Mouse (Mus musculus): ENCODE measurements around the gene Sypl2.
A peak's percentile ranks its signal among the peaks of the same experiment; 100 is the strongest.

The Sypl2 gene

DNA sequence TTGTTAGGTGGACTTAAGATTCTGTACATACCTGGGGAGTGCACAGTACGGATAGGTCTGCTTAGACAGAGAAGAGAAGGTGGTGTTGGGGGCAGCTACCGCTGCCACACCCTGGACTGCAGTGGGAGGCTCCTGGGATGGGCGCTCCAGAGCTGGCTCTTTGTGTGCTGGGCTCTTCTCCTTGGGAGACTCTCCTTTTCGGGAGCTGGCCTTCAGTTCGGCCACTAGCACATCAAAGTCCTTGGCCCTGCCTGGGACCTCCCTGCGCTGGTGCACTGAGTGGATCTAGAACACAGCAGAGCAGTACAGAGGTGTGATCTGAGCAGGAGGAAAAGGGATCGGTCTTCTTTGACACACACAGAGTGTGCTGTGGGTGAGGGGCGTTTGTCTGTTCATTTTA, 20.8 kb downstream of the Sypl2 start:
- DNase-seq (ENCODE audit: low spot score), result no peak

- DNase-seq (ENCODE audit: low spot score), result no peak
These were observed 22.0 kb downstream of the Sypl2 start for GRCm38 (mm10) chr3:108204470-108204869.

- peak; percentile 80 for DNase-seq (ENCODE audit: low spot score)
These were observed 22.7 kb downstream of the Sypl2 start for GRCm38 (mm10) chr3:108203621-108204325.

- DNase-seq (ENCODE audit: low spot score), result no peak
These were observed 23.2 kb downstream of the Sypl2 start for GRCm38 (mm10) chr3:108203212-108203611.

DNA sequence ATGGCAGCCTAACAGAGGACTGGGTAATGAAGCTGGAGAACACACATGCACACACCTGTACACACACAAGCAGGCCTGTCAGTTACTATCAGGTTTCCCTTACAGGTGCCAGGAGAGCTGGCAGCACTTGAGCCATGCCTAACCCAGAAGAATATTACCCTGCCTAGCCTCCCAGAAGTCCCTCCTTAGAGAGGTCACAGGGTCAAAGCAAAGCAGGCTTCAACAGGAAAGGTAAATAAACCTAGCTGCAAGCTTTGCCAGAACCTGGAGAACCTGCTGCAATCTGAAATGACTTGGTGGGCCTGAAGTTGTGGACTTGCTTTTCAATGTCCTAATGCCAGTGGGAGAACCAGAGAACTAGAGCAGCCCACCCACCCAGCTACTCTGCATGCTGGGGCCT, 23.9 kb downstream of the Sypl2 start:
- peak; percentile 74 for DNase-seq (ENCODE audit: low spot score)

DNA sequence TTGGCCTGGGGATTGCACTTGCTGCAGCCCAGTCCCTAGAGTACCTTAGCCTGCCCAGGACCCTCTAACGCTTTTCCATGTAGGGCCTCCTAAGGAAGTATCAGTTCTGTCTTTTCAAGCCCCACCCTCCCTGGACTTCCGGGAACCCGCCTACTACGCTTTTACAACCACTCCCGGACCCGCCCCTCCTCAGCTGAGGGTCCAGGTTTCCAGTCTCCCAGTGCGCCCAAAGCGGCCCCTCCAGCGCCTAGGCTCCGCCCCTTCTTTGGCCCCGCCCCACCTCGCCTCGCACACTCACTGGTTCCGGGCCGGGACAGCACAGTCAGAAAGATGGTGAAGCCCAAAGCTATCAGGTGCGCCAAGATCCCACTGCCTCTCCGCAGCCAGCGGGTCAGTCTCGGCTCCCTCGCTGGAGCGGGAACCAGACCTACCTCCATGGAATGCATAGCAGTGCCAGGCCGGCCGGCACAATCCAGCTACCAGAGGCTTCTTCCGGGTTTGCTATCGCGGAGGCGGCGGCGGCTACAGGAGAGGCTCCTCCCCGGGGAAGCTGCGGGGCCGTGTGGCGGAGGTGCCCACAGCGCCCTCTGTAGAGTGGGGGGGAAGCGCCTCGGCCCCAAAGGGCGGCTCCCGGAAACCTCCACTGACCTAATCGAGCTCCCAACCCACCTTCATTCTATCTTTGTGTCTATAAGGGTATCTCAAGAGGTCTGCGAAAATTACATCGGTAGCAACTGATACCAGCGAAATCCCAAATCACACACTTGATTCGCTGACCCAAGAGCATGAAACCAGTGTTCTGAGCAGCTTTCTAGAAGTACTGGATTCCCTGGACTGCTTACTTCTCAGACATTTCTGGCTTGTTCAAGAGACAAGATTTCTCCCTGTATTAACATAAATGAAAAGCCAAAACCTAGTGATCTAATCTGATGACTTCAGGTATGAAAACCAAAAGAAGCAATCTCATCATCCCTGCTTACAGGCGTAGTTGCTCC, 25.8 kb downstream of the Sypl2 start, which contains the start of gene Cyb561d1:
Gene Cyb561d1 (minus strand): TSS at position 884 of the 995 bp plus-strand sequence.
- DNase-seq (ENCODE audit: low spot score), result peak; percentile 96

DNA sequence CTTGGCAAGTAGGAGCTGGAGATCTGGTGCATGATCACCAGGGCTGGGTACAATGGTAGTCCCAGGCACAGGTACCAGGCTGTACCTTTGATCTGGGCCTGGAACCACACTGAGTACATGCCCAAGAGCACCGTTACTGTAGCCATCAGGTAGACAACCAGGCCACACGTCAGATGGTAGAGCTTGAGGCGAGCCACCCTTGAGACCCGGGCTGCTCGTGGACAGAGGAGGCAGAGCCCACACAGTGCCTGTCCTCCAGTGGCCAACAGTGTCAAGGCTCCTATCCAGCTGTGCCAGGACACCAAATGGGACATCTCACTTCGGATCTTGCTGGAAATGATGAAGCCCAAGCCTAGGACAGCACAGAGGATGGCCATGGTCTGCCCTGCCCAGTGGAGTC, 27.2 kb downstream of the Sypl2 start:
- no peak for DNase-seq (ENCODE audit: low spot score)

GRCm38 (mm10) chr3:108197066-108197497, 29.4 kb downstream of the Sypl2 start:
- peak; percentile 34 for DNase-seq (ENCODE audit: low spot score)

GRCm38 (mm10) chr3:108195941-108196590, 30.4 kb downstream of the Sypl2 start:
- no peak for DNase-seq (ENCODE audit: low spot score)

DNA sequence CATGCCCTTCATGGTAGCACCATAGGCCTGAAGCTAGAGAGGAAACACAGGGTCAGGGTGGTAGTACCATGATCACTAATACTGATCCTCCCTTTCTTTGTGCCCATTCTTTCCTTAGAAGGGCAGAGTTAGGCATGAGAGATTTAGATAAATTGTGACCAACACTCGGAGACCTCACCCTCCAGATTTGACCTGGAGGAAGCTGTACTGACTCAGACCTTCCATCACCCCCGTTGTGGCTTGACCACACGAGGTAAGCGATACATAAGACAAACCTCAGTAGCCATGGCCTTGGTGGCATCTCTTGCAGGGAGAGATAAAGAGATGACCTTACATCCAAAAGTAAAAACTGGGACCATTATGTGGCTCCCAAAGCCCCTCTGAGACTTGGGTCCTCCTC, 31.2 kb downstream of the Sypl2 start:
- no peak for DNase-seq (ENCODE audit: low spot score)

DNA sequence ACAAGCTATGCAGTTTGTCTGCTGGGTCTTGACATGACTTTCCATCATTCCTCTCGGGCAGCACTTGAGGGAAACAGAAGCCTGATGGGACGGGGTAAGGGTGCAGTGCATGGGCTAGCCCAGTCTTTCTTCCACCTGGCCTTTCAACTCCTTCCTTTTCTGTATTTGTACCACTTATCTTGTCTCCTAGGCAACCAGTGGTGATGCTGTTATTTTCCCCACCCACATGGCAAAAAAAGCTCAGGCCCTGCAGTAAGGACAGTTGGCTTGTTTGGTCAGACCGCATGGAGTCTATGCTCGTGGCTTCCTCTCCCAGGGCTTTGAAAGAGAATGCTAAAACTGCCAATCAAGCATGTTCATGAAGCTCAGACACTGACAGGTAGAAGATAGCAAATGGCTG, 32.8 kb downstream of the Sypl2 start:
- no peak for DNase-seq (ENCODE audit: low spot score)

DNA sequence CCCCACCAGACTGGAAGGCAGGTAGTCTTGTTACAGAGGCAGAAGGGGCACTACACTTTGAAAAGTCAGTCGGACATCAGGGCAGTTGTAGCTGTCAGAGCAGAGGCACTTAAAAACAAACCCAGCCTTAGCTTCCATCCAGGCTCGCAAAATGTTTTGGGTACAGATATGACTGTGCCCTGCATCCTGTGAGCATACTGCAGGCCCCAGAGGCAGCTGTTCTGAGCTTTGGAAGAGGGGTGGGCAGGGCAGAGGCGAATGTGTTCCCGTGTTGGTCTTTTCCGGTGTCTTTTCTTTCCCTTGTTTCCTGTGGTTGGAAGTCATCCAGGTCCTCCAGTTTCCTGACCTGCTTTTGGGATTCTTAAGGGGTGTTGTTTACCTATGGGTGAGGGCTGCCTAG, 36.6 kb downstream of the Sypl2 start:
- DNase-seq (ENCODE audit: low spot score), result no peak

DNA sequence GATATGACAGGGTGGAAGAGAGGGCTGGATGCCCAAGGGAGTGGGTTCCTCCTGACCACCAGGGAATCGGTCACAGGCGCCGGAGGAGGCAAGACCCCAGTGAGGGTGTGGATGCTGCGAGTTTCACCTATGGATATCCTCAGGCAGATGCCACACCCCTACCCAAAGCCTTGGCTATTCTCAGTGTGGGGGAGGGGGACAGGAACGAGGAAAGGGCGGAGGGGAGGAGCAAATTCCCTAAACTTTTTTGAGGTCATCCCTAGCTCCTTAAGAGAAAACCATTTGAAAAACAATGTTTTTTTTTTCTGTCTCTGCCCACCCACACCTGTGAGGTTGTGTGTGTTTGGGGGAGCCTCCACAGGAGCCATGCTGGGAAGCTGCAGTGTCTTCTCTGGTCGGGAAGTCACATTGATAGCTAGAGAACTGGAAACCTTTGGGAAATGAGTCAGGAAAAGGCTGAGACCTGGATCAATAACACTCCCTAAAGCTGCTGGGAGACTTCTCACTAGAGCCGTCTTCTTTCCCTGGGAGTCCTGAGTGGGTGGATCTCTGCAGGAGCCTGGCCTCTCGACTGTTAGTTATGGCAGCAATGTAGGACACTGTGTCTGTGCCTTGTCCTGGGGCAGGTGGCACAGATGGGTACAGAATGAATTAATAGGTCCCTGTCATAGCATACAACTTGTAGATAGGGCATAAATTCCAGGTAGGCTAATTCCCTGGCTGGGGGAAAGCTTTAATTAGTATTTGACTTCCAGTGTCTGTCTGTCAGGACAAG, 37.5 kb downstream of the Sypl2 start:
- DNase-seq (ENCODE audit: low spot score), result no peak

GRCm38 (mm10) chr3:108187111-108187795, 39.2 kb downstream of the Sypl2 start:
- no peak for DNase-seq (ENCODE audit: low spot score)

GRCm38 (mm10) chr3:108186098-108187047, 40.1 kb downstream of the Sypl2 start, which contains the start of gene Amigo1:
Gene Amigo1, plus strand, starts transcription at chr3:108186335.
- peak; percentile 34 for DNase-seq (ENCODE audit: low spot score)

DNA sequence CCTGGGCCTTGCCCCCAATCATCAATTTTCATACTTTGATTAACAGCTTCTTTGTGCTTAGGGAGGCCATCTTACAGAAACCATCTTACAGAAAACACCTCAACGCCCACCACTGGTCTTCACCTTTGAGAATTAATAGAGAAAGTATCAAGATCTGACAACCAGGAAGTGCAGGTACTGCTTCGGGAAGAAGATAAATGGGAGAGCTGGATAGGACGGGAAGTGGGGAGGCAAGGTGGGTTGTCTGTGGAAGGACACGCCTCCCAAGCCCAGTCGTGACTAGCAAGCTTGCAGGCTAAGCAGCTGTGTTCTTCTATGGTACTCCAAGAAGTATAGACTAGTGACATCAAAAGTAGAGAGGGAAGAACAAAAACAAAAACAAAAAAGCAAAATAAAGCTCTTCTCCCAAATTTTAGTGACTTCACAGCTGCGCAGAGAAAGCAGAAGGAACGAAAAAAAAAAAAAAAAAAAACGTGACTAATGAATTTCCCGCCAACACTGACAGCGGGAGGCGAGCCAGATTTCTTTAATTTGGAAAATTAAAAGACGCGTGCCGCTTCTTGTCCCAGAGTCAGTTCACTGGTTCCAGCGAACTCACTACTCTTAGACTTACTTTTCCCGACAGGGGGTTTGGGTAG, 40.9 kb downstream of the Sypl2 start:
- DNase-seq (ENCODE audit: low spot score), result no peak

DNA sequence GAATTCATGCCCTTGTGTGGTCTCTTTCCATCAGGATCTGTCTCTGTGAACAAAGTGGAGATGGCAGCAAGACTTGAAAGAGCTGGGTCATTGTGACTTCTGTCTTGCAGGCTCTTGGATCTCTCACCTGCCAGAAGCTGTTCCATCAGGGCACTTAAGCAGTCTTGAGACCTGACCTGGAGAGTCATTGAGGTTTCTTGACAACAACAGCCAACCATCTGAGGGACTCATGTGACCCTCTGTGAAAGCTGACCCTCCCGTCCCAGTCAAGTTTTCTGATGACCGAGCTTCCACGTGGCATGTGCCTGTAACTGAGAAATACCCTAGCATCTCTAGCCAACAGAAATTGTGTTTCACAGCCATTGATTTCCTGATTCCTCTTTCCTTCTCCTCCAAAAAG, 41.7 kb downstream of the Sypl2 start:
- DNase-seq (ENCODE audit: low spot score), result peak; percentile 78

DNA sequence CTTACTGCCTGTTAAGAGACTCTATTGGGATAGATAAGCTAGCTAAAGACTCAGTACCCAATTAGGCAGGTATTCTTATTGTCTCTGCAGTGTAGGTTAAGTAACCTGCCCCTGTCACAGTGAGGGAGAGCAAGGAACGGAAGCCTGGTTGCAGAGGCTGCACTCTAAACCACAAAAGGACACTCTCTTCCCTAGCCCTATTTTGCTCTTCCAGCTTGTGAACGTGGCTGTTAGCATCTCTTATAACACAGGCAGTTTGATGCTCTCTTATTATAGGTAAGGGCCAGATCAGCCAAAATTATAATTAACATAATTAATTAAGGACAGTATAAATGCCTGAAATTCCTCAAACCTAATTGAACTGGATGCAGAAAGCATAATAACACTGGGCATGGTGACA, 45.9 kb downstream of the Sypl2 start:
- no peak for DNase-seq (ENCODE audit: low spot score)
